Mouse (Mus musculus) forebrain, postnatal 0 days (tissue): ENCODE measurements around the gene Ube2f. TPM values are rescaled to one million over a fixed set of nuclear protein-coding genes. Genes with fewer than 3 reads are reported as not detected.

Source experiments
- ATAC-seq: fragments of 200-750 bp; cut with Nextera tagmentation; 2 replicates; pipeline ENCODE4 v1.8.0; 2017; ENCODE audit warnings: mild to moderate bottlenecking, moderate library complexity
- DNase-seq: peaks from one replicate; pipeline ENCODE4 v3.0.0-alpha.2; 2015
- H3K27ac ChIP-seq: fragments of 300-500 bp; sonication (generic); 2 replicates; pipeline ENCODE4 v1.5.1; 2014; ENCODE audit warnings: low read depth, mild to moderate bottlenecking, antibody characterized with exemption, low read length, moderate library complexity, mixed read lengths
- H3K27me3 ChIP-seq: fragments of 300-500 bp; sonication (generic); 2 replicates; pipeline ENCODE4 v1.6.1; 2014; ENCODE audit warnings: mild to moderate bottlenecking, low read length, mixed read lengths; ENCODE audit not compliant: insufficient read depth
- H3K36me3 ChIP-seq: fragments of 300-500 bp; sonication (generic); 2 replicates; pipeline ENCODE4 v1.6.1; 2014; ENCODE audit warnings: mild to moderate bottlenecking, moderate library complexity; ENCODE audit not compliant: insufficient read depth
- H3K4me1 ChIP-seq: fragments of 300-500 bp; sonication (generic); 2 replicates; pipeline ENCODE4 v1.6.1; 2014; ENCODE audit warnings: antibody characterized with exemption; ENCODE audit not compliant: insufficient read depth
- H3K4me2 ChIP-seq: fragments of 300-500 bp; sonication (generic); 2 replicates; pipeline ENCODE4 v1.6.1; 2014; ENCODE audit warnings: low read depth, mild to moderate bottlenecking, moderate library complexity
- H3K4me3 ChIP-seq: fragments of 300-500 bp; sonication (generic); 2 replicates; pipeline ENCODE4 v1.5.1; 2014; ENCODE audit warnings: low read depth, low read length, mixed read lengths
- H3K9ac ChIP-seq: fragments of 300-500 bp; sonication (generic); 2 replicates; pipeline ENCODE4 v1.6.1; 2014; ENCODE audit warnings: mild to moderate bottlenecking
- H3K9me3 ChIP-seq: fragments of 300-500 bp; sonication (generic); 2 replicates; pipeline ENCODE4 v1.6.1; 2016; ENCODE audit warnings: low read length
- CTCF ChIP-seq: sonication (generic); IDR thresholded peaks from 2 replicates; pipeline ENCODE4 v1.5.1; 2016; ENCODE audit warnings: antibody characterized with exemption, control low read depth, low read depth
- WGBS: fragments of 180-500 bp; shearing (Covaris S2); extraction: QIAGEN DNeasy Blood & Tissue Kit; methylation state at CpG from one replicate; pipeline ENCODE4 v1.1.7; 2014; 5-methylcytosine and 5-hydroxymethylcytosine counted together
- polyA plus RNA-seq: library from polyadenylated mRNA; unstranded; fragments of >200 nt; fragmentation: Nextera tagmentation; extraction: Ambion mirVana; gene quantifications from 2 replicates; pipeline ENCODE4 v1.2.1, GENCODE M21; 2015
- total RNA-seq: library from RNA; depleted of rRNA; stranded (reverse); fragments of >200 nt; gene quantifications from 2 replicates; pipeline ENCODE4 v1.2.3, GENCODE M21; 2014

The Ube2f gene
- total and polyA plus RNA-seq, 2 experiments from 2014 or later: 38.7 to 45.3 TPM

- no peaks in the 10 kb centered on the region for H3K4me1 ChIP-seq
- H3K4me2 ChIP-seq: no peak overlapping the region
- H3K9me3 ChIP-seq: no peaks in the 10 kb centered on the region
- no peak overlapping the region for H3K4me3 ChIP-seq
- ATAC-seq (no peak), DNase-seq (no peak)
- no peak for TF ChIP-seq CTCF
- peaks cover 52% of the 10 kb centered on the region for H3K36me3 ChIP-seq
- H3K9ac ChIP-seq: no peak overlapping the region
- no peaks in the 10 kb centered on the region for H3K27me3 ChIP-seq
- WGBS: 95% methylated on average over 4 of the region's 4 CpGs
- H3K27ac ChIP-seq: no peak overlapping the region
Measured at GRCm38 (mm10) chr1:91276581-91276980, 26.5 kb downstream of the Ube2f start.

- no peak for ATAC-seq
Measured at GRCm38 (mm10) chr1:91277480-91277879, 27.4 kb downstream of the Ube2f start.

GRCm38 (mm10) chr1:91278410-91279119, 28.5 kb downstream of the Ube2f start:
- Histone ChIP-seq H3K9ac (no peak overlapping the region), H3K27ac (no peak overlapping the region), H3K9me3 (no peaks in the 10 kb centered on the region), H3K36me3 (peaks cover 55% of the 10 kb centered on the region), H3K4me2 (no peak overlapping the region), H3K4me1 (no peaks in the 10 kb centered on the region), H3K4me3 (no peak overlapping the region), H3K27me3 (no peaks in the 10 kb centered on the region)
- no peak for TF ChIP-seq CTCF
- no peak for DNase-seq
- no peak for ATAC-seq
- 97% methylated on average over 3 of the region's 3 CpGs for WGBS

More at GRCm38 (mm10) chr1:91277480-91277879, 27.4 kb downstream of the Ube2f start:
- H3K9ac ChIP-seq: no peak overlapping the region
- no peak for DNase-seq
- H3K4me2 ChIP-seq: no peak overlapping the region
- no peak overlapping the region for H3K27ac ChIP-seq
- WGBS: 89% methylated on average over 2 of the region's 2 CpGs
- no peak for TF ChIP-seq CTCF
- H3K27me3 ChIP-seq: no peaks in the 10 kb centered on the region
- H3K4me3 ChIP-seq: no peak overlapping the region
- H3K9me3 ChIP-seq: no peaks in the 10 kb centered on the region
- peaks cover 52% of the 10 kb centered on the region for H3K36me3 ChIP-seq
- no peaks in the 10 kb centered on the region for H3K4me1 ChIP-seq

- H3K4me3 ChIP-seq: no peak overlapping the region
- DNase-seq: no peak
- WGBS: 94% methylated on average over 1 of the region's 1 CpGs
- TF ChIP-seq CTCF: no peak
- no peaks in the 10 kb centered on the region for H3K9me3 ChIP-seq
- H3K27me3 ChIP-seq: no peaks in the 10 kb centered on the region
- ATAC-seq: no peak
- H3K9ac ChIP-seq: no peak overlapping the region
- no peaks in the 10 kb centered on the region for H3K4me1 ChIP-seq
- peaks cover 55% of the 10 kb centered on the region for H3K36me3 ChIP-seq
- H3K4me2 ChIP-seq: no peak overlapping the region
- H3K27ac ChIP-seq: no peak overlapping the region
Measured at GRCm38 (mm10) chr1:91279126-91279525, 29.0 kb downstream of the Ube2f start.

GRCm38 (mm10) chr1:91282582-91282981, 32.5 kb downstream of the Ube2f start:
- Histone ChIP-seq H3K36me3 (peaks cover 58% of the 10 kb centered on the region), H3K9ac (no peak overlapping the region), H3K4me2 (no peak overlapping the region), H3K4me1 (no peaks in the 10 kb centered on the region), H3K27me3 (no peaks in the 10 kb centered on the region), H3K27ac (no peak overlapping the region), H3K4me3 (no peak overlapping the region), H3K9me3 (no peaks in the 10 kb centered on the region)
- 92% methylated on average over 1 of the region's 1 CpGs for WGBS
- no peak for ATAC-seq
- no peak for DNase-seq
- TF ChIP-seq CTCF: no peak

- WGBS: 100% methylated on average over 1 of the region's 1 CpGs
- peaks cover 29% of the 10 kb centered on the region for H3K36me3 ChIP-seq
- H3K4me1 ChIP-seq: no peaks in the 10 kb centered on the region
- no peak overlapping the region for H3K4me3 ChIP-seq
- ATAC-seq (no peak), DNase-seq (no peak)
- H3K27me3 ChIP-seq: no peaks in the 10 kb centered on the region
- no peak for TF ChIP-seq CTCF
- H3K9ac ChIP-seq: no peak overlapping the region
- no peaks in the 10 kb centered on the region for H3K9me3 ChIP-seq
- H3K27ac ChIP-seq: no peak overlapping the region
- no peak overlapping the region for H3K4me2 ChIP-seq
Measured at GRCm38 (mm10) chr1:91289375-91289774, 39.3 kb downstream of the Ube2f start.

- no peak overlapping the region for H3K4me2 ChIP-seq
- H3K9ac ChIP-seq: no peak overlapping the region
- no peak for ATAC-seq
- no peaks in the 10 kb centered on the region for H3K27me3 ChIP-seq
- no peak for DNase-seq
- H3K4me1 ChIP-seq: no peaks in the 10 kb centered on the region
- no peaks in the 10 kb centered on the region for H3K9me3 ChIP-seq
- peaks cover 5% of the 10 kb centered on the region for H3K36me3 ChIP-seq
- TF ChIP-seq CTCF: no peak
- H3K4me3 ChIP-seq: no peak overlapping the region
- H3K27ac ChIP-seq: no peak overlapping the region
- WGBS: 96% methylated on average over 11 of the region's 11 CpGs
Measured at GRCm38 (mm10) chr1:91292101-91292825, 42.2 kb downstream of the Ube2f start.
